Mouse (Mus musculus) liver, embryonic 13.5 days (tissue): Measurements from ENCODE around the gene Spem1. TPM values are rescaled to one million over a fixed set of nuclear protein-coding genes. Genes with fewer than 3 reads are reported as not detected.

Experiments
- ATAC-seq: fragments of 200-750 bp; cut with Nextera tagmentation; 2 replicates; pipeline ENCODE4 v1.8.0; 2017; ENCODE audit warnings: low read depth, mild to moderate bottlenecking, moderate number of reproducible peaks, moderate library complexity
- DNase-seq: peaks from one replicate; pipeline ENCODE4 v3.0.0; 2022
- H3K27ac ChIP-seq: fragments of 300-500 bp; sonication (generic); 2 replicates; pipeline ENCODE4 v1.5.1; 2015; ENCODE audit warnings: moderate library complexity, mild to moderate bottlenecking, inconsistent platforms
- H3K27me3 ChIP-seq: fragments of 300-500 bp; sonication (generic); 2 replicates; pipeline ENCODE4 v1.6.1; 2015; ENCODE audit warnings: mild to moderate bottlenecking, inconsistent platforms
- H3K36me3 ChIP-seq: fragments of 300-500 bp; sonication (generic); 2 replicates; pipeline ENCODE4 v1.6.1; 2015; ENCODE audit warnings: mild to moderate bottlenecking, inconsistent platforms
- H3K4me1 ChIP-seq: fragments of 300-500 bp; sonication (generic); replicated peaks from 2 replicates; pipeline ENCODE4 v1.6.1; 2015; ENCODE audit warnings: inconsistent platforms
- H3K4me2 ChIP-seq: fragments of 300-500 bp; sonication (generic); 2 replicates; pipeline ENCODE4 v1.6.1; 2015; ENCODE audit warnings: inconsistent platforms, mild to moderate bottlenecking, moderate library complexity
- H3K4me3 ChIP-seq: fragments of 300-500 bp; sonication (generic); replicated peaks from 2 replicates; pipeline ENCODE4 v1.5.1; 2015; ENCODE audit warnings: mild to moderate bottlenecking, inconsistent platforms
- H3K9ac ChIP-seq: fragments of 300-500 bp; sonication (generic); 2 replicates; pipeline ENCODE4 v1.6.1; 2015; ENCODE audit warnings: mild to moderate bottlenecking, inconsistent platforms
- H3K9me3 ChIP-seq: fragments of 300-500 bp; sonication (generic); replicated peaks from 2 replicates; pipeline ENCODE4 v1.6.1; 2016; ENCODE audit warnings: inconsistent platforms
- WGBS: fragments of 180-500 bp; shearing (Covaris S2); methylation state at CpG from one replicate; pipeline ENCODE4 v1.1.7; 2015; ENCODE audit not compliant: insufficient replicate concordance; 5-methylcytosine and 5-hydroxymethylcytosine counted together
- polyA plus RNA-seq: library from polyadenylated mRNA; unstranded; fragments of >200 nt; fragmentation: Nextera tagmentation; extraction: Ambion mirVana; gene quantifications from 2 replicates; pipeline ENCODE4 v1.2.1, GENCODE M21; 2015

The Spem1 gene
- polyA plus RNA-seq, 1 experiment from 2014 or later, result not detected

- Histone ChIP-seq H3K4me1 (peaks cover 45% of the 10 kb centered on the region), H3K4me3 (no peak overlapping the region), H3K36me3 (no peaks in the 10 kb centered on the region), H3K4me2 (no peak overlapping the region), H3K27ac (no peak overlapping the region), H3K27me3 (peaks cover 86% of the 10 kb centered on the region), H3K9ac (no peak overlapping the region), H3K9me3 (no peaks in the 10 kb centered on the region)
- ATAC-seq, result no peak
- DNase-seq, result no peak
- WGBS, result 60% methylated on average over 7 of the region's 7 CpGs
Observed at GRCm38 (mm10) chr11:69797924-69798323, 24.1 kb downstream of the Spem1 start.

DNA sequence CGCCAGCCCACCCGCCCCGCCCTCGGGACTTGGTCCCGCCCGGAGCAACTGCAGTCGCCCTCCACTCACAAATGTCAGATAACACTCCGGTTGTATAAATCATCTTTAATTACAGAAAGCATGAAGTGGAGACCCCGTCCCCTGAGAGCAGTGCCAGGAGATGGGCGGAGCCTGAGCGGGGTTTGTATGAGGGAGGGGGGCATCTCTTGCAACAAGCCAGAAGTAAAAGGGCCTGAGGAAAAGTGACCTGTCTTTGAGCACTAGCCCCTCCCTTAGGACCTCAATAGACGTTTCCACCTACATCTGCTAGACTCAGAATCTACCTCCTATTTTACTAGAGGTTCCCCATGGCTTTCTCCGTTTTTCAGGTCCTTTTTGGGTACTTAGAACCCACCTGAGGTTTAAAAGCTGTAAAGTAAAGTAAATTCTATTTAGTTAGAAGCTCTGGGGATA lies 26.0 kb downstream of the Spem1 start:
- peak overlapping the region; percentile 63 for H3K9ac ChIP-seq
- H3K9me3 ChIP-seq, result no peaks in the 10 kb centered on the region
- H3K36me3 ChIP-seq, result no peaks in the 10 kb centered on the region
- no peak for ATAC-seq
- H3K4me3 ChIP-seq, result peak overlapping the region; percentile 59
- H3K27ac ChIP-seq, result no peak overlapping the region
- WGBS, result 4% methylated on average over 13 of the region's 13 CpGs
- peaks cover 26% of the 10 kb centered on the region for H3K4me1 ChIP-seq
- H3K27me3 ChIP-seq, result peaks cover 82% of the 10 kb centered on the region
- H3K4me2 ChIP-seq, result peak overlapping the region; percentile 94
- DNase-seq, result no peak

- H3K9ac ChIP-seq, result peak within 1 kb of the TSS; percentile 63
- DNase-seq, result peak; percentile 96
- H3K4me2 ChIP-seq, result peak within 1 kb of the TSS; percentile 94
- 1% methylated on average over 52 of the region's 52 CpGs for WGBS
- peaks cover 75% of the 10 kb centered on the region for H3K27me3 ChIP-seq
- H3K27ac ChIP-seq, result peak within 1 kb of the TSS; percentile 54; the same call in 1 of the 2 replicates
- H3K4me3 ChIP-seq, result peak within 1 kb of the TSS; percentile 59
- peaks cover 19% of the 10 kb centered on the region for H3K4me1 ChIP-seq
- no peaks in the 10 kb centered on the region for H3K36me3 ChIP-seq
- H3K9me3 ChIP-seq, result no peaks in the 10 kb centered on the region
- peak; percentile 99 for ATAC-seq
Observed at GRCm38 (mm10) chr11:69795168-69795982, 26.6 kb downstream of the Spem1 start, which contains the start of gene Chrnb1. Gene Chrnb1 (minus strand): TSS chr11:69795943.

GRCm38 (mm10) chr11:69793429-69793828 lies 28.6 kb downstream of the Spem1 start:
- H3K9me3 ChIP-seq, result no peaks in the 10 kb centered on the region
- H3K36me3 ChIP-seq, result no peaks in the 10 kb centered on the region
- H3K27me3 ChIP-seq, result peaks cover 56% of the 10 kb centered on the region
- no peak for ATAC-seq
- peaks cover 18% of the 10 kb centered on the region for H3K4me1 ChIP-seq
- 40% methylated on average over 5 of the region's 5 CpGs for WGBS
- no peak overlapping the region for H3K4me2 ChIP-seq
- H3K9ac ChIP-seq, result no peak overlapping the region
- DNase-seq, result no peak
- H3K27ac ChIP-seq, result no peak overlapping the region
- no peak overlapping the region for H3K4me3 ChIP-seq

DNA sequence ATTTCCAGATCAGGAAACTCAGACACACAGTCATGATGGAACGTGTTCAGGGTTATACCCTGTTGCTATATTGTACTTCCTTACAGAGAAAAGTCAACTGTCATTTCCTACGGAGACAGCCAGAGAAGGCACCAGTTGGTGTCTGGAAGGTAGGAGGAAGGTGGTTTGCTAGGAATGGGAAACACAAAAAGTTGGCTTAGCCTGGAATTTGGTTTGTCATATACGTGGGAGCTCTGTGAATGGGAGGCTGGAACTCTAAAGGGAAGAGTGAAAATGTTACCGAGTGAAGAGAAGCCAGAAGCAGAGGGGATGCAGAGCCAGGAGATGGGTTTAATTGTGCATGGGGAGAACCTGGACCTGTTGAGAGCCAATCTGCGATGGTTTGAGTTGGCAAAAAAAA lies 30.6 kb downstream of the Spem1 start:
- no peaks in the 10 kb centered on the region for H3K9me3 ChIP-seq
- H3K4me2 ChIP-seq, result no peak overlapping the region
- no peak overlapping the region for H3K27ac ChIP-seq
- WGBS, result 50% methylated on average over 5 of the region's 5 CpGs
- H3K4me3 ChIP-seq, result no peak overlapping the region
- no peak for ATAC-seq
- H3K9ac ChIP-seq, result no peak overlapping the region
- peaks cover 36% of the 10 kb centered on the region for H3K27me3 ChIP-seq
- no peaks in the 10 kb centered on the region for H3K36me3 ChIP-seq
- peaks cover 18% of the 10 kb centered on the region for H3K4me1 ChIP-seq
- no peak for DNase-seq

GRCm38 (mm10) chr11:69789431-69789830 lies 32.5 kb downstream of the Spem1 start:
- H3K27ac ChIP-seq, result no peak overlapping the region
- H3K4me2 ChIP-seq, result no peak overlapping the region
- peaks cover 17% of the 10 kb centered on the region for H3K4me1 ChIP-seq
- H3K9ac ChIP-seq, result no peak overlapping the region; the same call in 1 of the 2 replicates
- H3K27me3 ChIP-seq, result peaks cover 28% of the 10 kb centered on the region
- no peaks in the 10 kb centered on the region for H3K36me3 ChIP-seq
- H3K9me3 ChIP-seq, result no peaks in the 10 kb centered on the region
- ATAC-seq, result no peak
- DNase-seq, result no peak
- H3K4me3 ChIP-seq, result no peak overlapping the region
- 52% methylated on average over 5 of the region's 5 CpGs for WGBS

DNA sequence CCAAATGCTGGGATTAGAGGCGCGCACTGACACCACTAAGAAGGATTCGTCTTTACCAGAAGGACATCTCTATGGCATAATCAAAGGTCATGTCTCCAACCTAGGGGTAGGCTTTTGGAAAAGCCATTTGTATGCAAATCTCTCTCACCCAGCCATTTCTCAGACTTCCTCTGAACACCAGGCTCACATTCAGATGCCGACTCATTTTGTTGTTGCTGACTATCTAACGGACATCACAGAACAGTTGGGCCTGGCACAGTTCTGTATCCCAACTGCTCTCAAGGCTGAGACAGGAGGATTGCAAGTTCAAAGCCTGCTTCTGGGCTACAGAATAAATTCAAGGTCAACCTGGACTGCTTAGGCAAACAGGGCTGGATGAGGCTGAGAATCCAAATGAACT lies 34.7 kb downstream of the Spem1 start:
- WGBS, result 71% methylated on average over 5 of the region's 5 CpGs
- peaks cover 22% of the 10 kb centered on the region for H3K4me1 ChIP-seq

GRCm38 (mm10) chr11:69784793-69785272 lies 37.1 kb downstream of the Spem1 start:
- peak overlapping the region; percentile 59 for H3K9ac ChIP-seq
- no peaks in the 10 kb centered on the region for H3K9me3 ChIP-seq
- ATAC-seq, result peak; percentile 85
- H3K4me2 ChIP-seq, result peak overlapping the region; percentile 71
- peaks cover 24% of the 10 kb centered on the region for H3K27me3 ChIP-seq
- H3K4me3 ChIP-seq, result peak overlapping the region; percentile 52
- peak; percentile 64 for DNase-seq
- H3K27ac ChIP-seq, result peak overlapping the region; percentile 48
- H3K36me3 ChIP-seq, result no peaks in the 10 kb centered on the region
- 9% methylated on average over 15 of the region's 15 CpGs for WGBS
- peaks cover 22% of the 10 kb centered on the region for H3K4me1 ChIP-seq

More for the DNA sequence above, 34.7 kb downstream of the Spem1 start:
- Histone ChIP-seq H3K9me3 (no peaks in the 10 kb centered on the region), H3K27me3 (peaks cover 13% of the 10 kb centered on the region), H3K9ac (no peak overlapping the region), H3K27ac (no peak overlapping the region), H3K36me3 (no peaks in the 10 kb centered on the region), H3K4me3 (no peak overlapping the region), H3K4me2 (no peak overlapping the region)
- ATAC-seq, result no peak
- no peak for DNase-seq

GRCm38 (mm10) chr11:69781828-69782227 lies 40.2 kb downstream of the Spem1 start:
- Histone ChIP-seq H3K36me3 (no peaks in the 10 kb centered on the region), H3K4me3 (no peak overlapping the region), H3K9me3 (no peaks in the 10 kb centered on the region), H3K4me2 (no peak overlapping the region), H3K9ac (no peak overlapping the region), H3K4me1 (peaks cover 17% of the 10 kb centered on the region), H3K27ac (no peak overlapping the region), H3K27me3 (peaks cover 54% of the 10 kb centered on the region)
- WGBS, result 31% methylated on average over 4 of the region's 4 CpGs
- no peak for ATAC-seq
- no peak for DNase-seq

GRCm38 (mm10) chr11:69778985-69779384 lies 43.0 kb downstream of the Spem1 start:
- Histone ChIP-seq H3K9me3 (no peaks in the 10 kb centered on the region), H3K9ac (no peak overlapping the region), H3K27me3 (peaks cover 71% of the 10 kb centered on the region), H3K4me1 (peaks cover under 1% of the 10 kb centered on the region), H3K36me3 (0 out of 2 replicates have a peak, but pooled peaks cover 4% of the 10 kb centered on the region), H3K4me2 (no peak overlapping the region), H3K4me3 (no peak overlapping the region), H3K27ac (no peak overlapping the region)
- ATAC-seq, result no peak
- WGBS, result 48% methylated on average over 7 of the region's 7 CpGs
- DNase-seq, result no peak

GRCm38 (mm10) chr11:69778258-69778982 lies 43.6 kb downstream of the Spem1 start:
- ATAC-seq, result no peak

More at GRCm38 (mm10) chr11:69778258-69778982, 43.6 kb downstream of the Spem1 start:
- Histone ChIP-seq H3K27ac (no peak overlapping the region), H3K9ac (no peak overlapping the region), H3K9me3 (no peaks in the 10 kb centered on the region), H3K4me2 (no peak overlapping the region), H3K27me3 (peaks cover 71% of the 10 kb centered on the region), H3K4me1 (no peaks in the 10 kb centered on the region), H3K4me3 (no peak overlapping the region), H3K36me3 (0 out of 2 replicates have a peak, but pooled peaks cover 4% of the 10 kb centered on the region)
- no peak for DNase-seq
- 59% methylated on average over 23 of the region's 23 CpGs for WGBS
